Mouse (Mus musculus): ENCODE data around the gene Gm9573. TPM values are rescaled to one million over a fixed set of nuclear protein-coding genes. Genes with fewer than 3 reads are reported as not detected.

Gm9573 gene
- polyA plus RNA-seq, 1 experiment: not detected

DNA sequence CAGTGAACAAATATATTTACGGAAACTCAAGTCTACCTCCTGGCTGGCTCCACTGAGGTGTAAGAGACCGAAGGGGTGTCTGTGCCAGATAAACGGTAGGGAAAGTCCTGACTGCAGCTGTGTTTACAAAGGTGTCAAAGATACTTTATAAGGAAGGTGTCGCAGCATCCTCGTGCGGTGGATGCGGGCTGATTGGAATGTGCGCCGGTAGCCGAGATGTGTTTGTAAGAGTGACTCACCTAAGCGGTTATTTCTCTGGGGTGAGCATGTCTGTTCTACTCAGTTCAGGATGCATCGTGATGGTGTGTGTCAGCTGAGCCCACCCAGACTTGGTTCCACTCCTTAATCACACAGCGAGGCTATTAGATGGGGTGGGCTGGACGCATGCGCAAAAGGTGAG, 34.7 kb downstream of the Gm9573 start:
- Histone ChIP-seq H3K27me3 (ENCODE audit: control insufficient read depth, insufficient read depth, insufficient read length) (no peaks in the 10 kb centered on the region), H3K4me3 (ENCODE audit: insufficient read depth, poor library complexity, severe bottlenecking) (no peak overlapping the region), H3K79me3 (ENCODE audit: low read depth) (no peaks in the 10 kb centered on the region), H3ac (ENCODE audit: control insufficient read depth, insufficient read length, low read depth) (no peak overlapping the region), H3K79me2 (ENCODE audit: control insufficient read depth, insufficient read depth) (no peaks in the 10 kb centered on the region), H3K36me3 (ENCODE audit: control insufficient read depth, insufficient read depth) (no peaks in the 10 kb centered on the region)
- TF ChIP-seq CTCF (IDR thresholded peaks at IDR 0.05; ENCODE audit: control insufficient read depth, insufficient read depth, insufficient read length) (no peak), CEBPB (IDR thresholded peaks at IDR 0.05; ENCODE audit: low read depth) (no peak), MAX (IDR thresholded peaks at IDR 0.05) (no peak), MYOD1 (IDR thresholded peaks at IDR 0.05; ENCODE audit: control insufficient read depth, insufficient read length, low read depth) (no peak), MYOG (IDR thresholded peaks at IDR 0.05; ENCODE audit: control insufficient read depth, extremely low read depth, insufficient read length) (no peak), FOSL1 (IDR thresholded peaks at IDR 0.05; ENCODE audit: insufficient read depth, low read length, poor library complexity, severe bottlenecking) (no peak), USF1 (IDR thresholded peaks at IDR 0.05; ENCODE audit: low read depth) (no peak)

- no peak overlapping the region for H3ac ChIP-seq (ENCODE audit: control insufficient read depth, insufficient read length, low read depth)
- no peaks in the 10 kb centered on the region for H3K27me3 ChIP-seq (ENCODE audit: control insufficient read depth, insufficient read depth, insufficient read length)
- TF ChIP-seq CEBPB (IDR thresholded peaks at IDR 0.05; ENCODE audit: low read depth): no peak
- TF ChIP-seq MYOG (IDR thresholded peaks at IDR 0.05; ENCODE audit: control insufficient read depth, extremely low read depth, insufficient read length): no peak
- no peak for TF ChIP-seq USF1 (IDR thresholded peaks at IDR 0.05; ENCODE audit: low read depth)
- TF ChIP-seq CTCF (IDR thresholded peaks at IDR 0.05; ENCODE audit: control insufficient read depth, insufficient read depth, insufficient read length): no peak
- no peak for TF ChIP-seq FOSL1 (IDR thresholded peaks at IDR 0.05; ENCODE audit: insufficient read depth, low read length, poor library complexity, severe bottlenecking)
- TF ChIP-seq MYOD1 (IDR thresholded peaks at IDR 0.05; ENCODE audit: control insufficient read depth, insufficient read length, low read depth): no peak
- TF ChIP-seq MAX (IDR thresholded peaks at IDR 0.05): no peak
- no peaks in the 10 kb centered on the region for H3K36me3 ChIP-seq (ENCODE audit: control insufficient read depth, insufficient read depth)
- H3K79me2 ChIP-seq (ENCODE audit: control insufficient read depth, insufficient read depth): no peaks in the 10 kb centered on the region
- no peaks in the 10 kb centered on the region for H3K79me3 ChIP-seq (ENCODE audit: low read depth)
- H3K4me3 ChIP-seq (ENCODE audit: insufficient read depth, poor library complexity, severe bottlenecking): no peak overlapping the region
Measured at GRCm38 (mm10) chr17:35591219-35591578, 35.2 kb downstream of the Gm9573 start.

DNA sequence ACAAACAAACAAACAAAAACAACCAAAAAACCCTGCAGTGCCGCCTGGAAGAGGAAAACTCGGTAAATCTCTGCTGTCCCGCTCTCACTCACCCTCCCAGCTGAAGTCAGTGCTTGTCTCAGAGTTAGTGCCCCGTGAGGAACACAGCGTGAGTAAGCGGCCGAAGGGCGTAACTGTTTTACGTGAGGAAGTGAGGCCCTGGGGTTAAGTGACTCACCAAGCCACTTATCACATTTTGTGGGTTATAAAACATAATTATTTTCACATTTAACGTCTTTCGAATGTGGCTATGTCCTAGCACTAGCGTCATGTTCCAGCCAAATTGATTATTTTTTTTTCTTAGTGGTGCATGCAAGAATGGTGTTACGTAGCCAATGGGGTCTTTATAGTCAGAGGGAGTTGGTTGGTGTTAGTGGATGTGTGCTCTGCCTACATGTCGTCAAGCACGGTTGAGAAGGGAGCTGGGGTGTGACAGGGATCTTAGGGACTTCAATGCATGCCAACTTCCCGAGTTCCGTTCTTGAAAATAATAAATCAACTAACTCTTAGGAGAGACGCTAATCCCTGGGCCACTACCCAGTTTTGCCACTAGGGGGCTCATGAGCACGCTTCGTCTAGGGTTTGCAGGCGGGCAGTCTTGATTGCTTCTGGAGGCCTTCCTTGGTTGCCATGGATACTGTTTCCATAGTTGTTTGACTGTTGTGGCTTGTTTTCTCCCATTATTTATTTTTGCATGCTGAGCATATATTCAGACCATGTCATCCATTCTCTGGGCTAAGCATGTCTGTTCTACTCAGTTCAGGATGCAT, 35.8 kb downstream of the Gm9573 start:
- Histone ChIP-seq H3K36me3 (ENCODE audit: control insufficient read depth, insufficient read depth) (no peaks in the 10 kb centered on the region), H3K79me3 (ENCODE audit: low read depth) (no peaks in the 10 kb centered on the region), H3K79me2 (ENCODE audit: control insufficient read depth, insufficient read depth) (no peaks in the 10 kb centered on the region), H3ac (ENCODE audit: control insufficient read depth, insufficient read length, low read depth) (no peak overlapping the region), H3K27me3 (ENCODE audit: control insufficient read depth, insufficient read depth, insufficient read length) (no peaks in the 10 kb centered on the region), H3K4me3 (ENCODE audit: insufficient read depth, poor library complexity, severe bottlenecking) (no peak overlapping the region)
- TF ChIP-seq MAX (IDR thresholded peaks at IDR 0.05) (no peak), FOSL1 (IDR thresholded peaks at IDR 0.05; ENCODE audit: insufficient read depth, low read length, poor library complexity, severe bottlenecking) (peak; percentile 82), MYOD1 (IDR thresholded peaks at IDR 0.05; ENCODE audit: control insufficient read depth, insufficient read length, low read depth) (no peak), CEBPB (IDR thresholded peaks at IDR 0.05; ENCODE audit: low read depth) (peak; percentile 5), USF1 (IDR thresholded peaks at IDR 0.05; ENCODE audit: low read depth) (no peak), MYOG (IDR thresholded peaks at IDR 0.05; ENCODE audit: control insufficient read depth, extremely low read depth, insufficient read length) (no peak), CTCF (IDR thresholded peaks at IDR 0.05; ENCODE audit: control insufficient read depth, insufficient read depth, insufficient read length) (peak; percentile 46)

GRCm38 (mm10) chr17:35588387-35588786, 38.0 kb downstream of the Gm9573 start:
- H3ac ChIP-seq (ENCODE audit: control insufficient read depth, insufficient read length, low read depth): no peak overlapping the region
- no peaks in the 10 kb centered on the region for H3K36me3 ChIP-seq (ENCODE audit: control insufficient read depth, insufficient read depth)
- H3K27me3 ChIP-seq (ENCODE audit: control insufficient read depth, insufficient read depth, insufficient read length): no peaks in the 10 kb centered on the region
- H3K79me3 ChIP-seq (ENCODE audit: low read depth): no peaks in the 10 kb centered on the region
- H3K79me2 ChIP-seq (ENCODE audit: control insufficient read depth, insufficient read depth): no peaks in the 10 kb centered on the region
- TF ChIP-seq MYOG (IDR thresholded peaks at IDR 0.05; ENCODE audit: control insufficient read depth, extremely low read depth, insufficient read length): no peak
- TF ChIP-seq USF1 (IDR thresholded peaks at IDR 0.05; ENCODE audit: low read depth): no peak
- no peak for TF ChIP-seq CEBPB (IDR thresholded peaks at IDR 0.05; ENCODE audit: low read depth)
- no peak for TF ChIP-seq CTCF (IDR thresholded peaks at IDR 0.05; ENCODE audit: control insufficient read depth, insufficient read depth, insufficient read length)
- TF ChIP-seq FOSL1 (IDR thresholded peaks at IDR 0.05; ENCODE audit: insufficient read depth, low read length, poor library complexity, severe bottlenecking): no peak
- TF ChIP-seq MYOD1 (IDR thresholded peaks at IDR 0.05; ENCODE audit: control insufficient read depth, insufficient read length, low read depth): no peak
- no peak for TF ChIP-seq MAX (IDR thresholded peaks at IDR 0.05)
- H3K4me3 ChIP-seq (ENCODE audit: insufficient read depth, poor library complexity, severe bottlenecking): no peak overlapping the region

GRCm38 (mm10) chr17:35587291-35587690, 39.1 kb downstream of the Gm9573 start:
- TF ChIP-seq MYOD1 (IDR thresholded peaks at IDR 0.05; ENCODE audit: control insufficient read depth, insufficient read length, low read depth) (no peak), USF1 (IDR thresholded peaks at IDR 0.05; ENCODE audit: low read depth) (no peak), CTCF (IDR thresholded peaks at IDR 0.05; ENCODE audit: control insufficient read depth, insufficient read depth, insufficient read length) (no peak), CEBPB (IDR thresholded peaks at IDR 0.05; ENCODE audit: low read depth) (no peak), MYOG (IDR thresholded peaks at IDR 0.05; ENCODE audit: control insufficient read depth, extremely low read depth, insufficient read length) (no peak), MAX (IDR thresholded peaks at IDR 0.05) (no peak), FOSL1 (IDR thresholded peaks at IDR 0.05; ENCODE audit: insufficient read depth, low read length, poor library complexity, severe bottlenecking) (no peak)
- Histone ChIP-seq H3ac (ENCODE audit: control insufficient read depth, insufficient read length, low read depth) (no peak overlapping the region), H3K4me3 (ENCODE audit: insufficient read depth, poor library complexity, severe bottlenecking) (no peak overlapping the region), H3K27me3 (ENCODE audit: control insufficient read depth, insufficient read depth, insufficient read length) (no peaks in the 10 kb centered on the region), H3K79me2 (ENCODE audit: control insufficient read depth, insufficient read depth) (no peaks in the 10 kb centered on the region), H3K36me3 (ENCODE audit: control insufficient read depth, insufficient read depth) (no peaks in the 10 kb centered on the region), H3K79me3 (ENCODE audit: low read depth) (no peaks in the 10 kb centered on the region)
